Mouse (Mus musculus) embryonic fibroblast, embryonic 13.5 days (primary cell): ENCODE results near the gene Slc22a18.
A peak's percentile ranks its signal among the peaks of the same experiment; 100 is the strongest.

Source experiments
- CTCF ChIP-seq: IDR thresholded peaks from 2 replicates; pipeline ENCODE4 v1.5.1; 2011; ENCODE audit warnings: mild to moderate bottlenecking, control low read depth, low read length, moderate library complexity, borderline replicate concordance; ENCODE audit not compliant: insufficient read depth
- POLR2A ChIP-seq: IDR thresholded peaks from 2 replicates; pipeline ENCODE4 v1.6.1; 2011; ENCODE audit warnings: low read depth, mild to moderate bottlenecking, control low read depth, low read length, moderate library complexity

DNA sequence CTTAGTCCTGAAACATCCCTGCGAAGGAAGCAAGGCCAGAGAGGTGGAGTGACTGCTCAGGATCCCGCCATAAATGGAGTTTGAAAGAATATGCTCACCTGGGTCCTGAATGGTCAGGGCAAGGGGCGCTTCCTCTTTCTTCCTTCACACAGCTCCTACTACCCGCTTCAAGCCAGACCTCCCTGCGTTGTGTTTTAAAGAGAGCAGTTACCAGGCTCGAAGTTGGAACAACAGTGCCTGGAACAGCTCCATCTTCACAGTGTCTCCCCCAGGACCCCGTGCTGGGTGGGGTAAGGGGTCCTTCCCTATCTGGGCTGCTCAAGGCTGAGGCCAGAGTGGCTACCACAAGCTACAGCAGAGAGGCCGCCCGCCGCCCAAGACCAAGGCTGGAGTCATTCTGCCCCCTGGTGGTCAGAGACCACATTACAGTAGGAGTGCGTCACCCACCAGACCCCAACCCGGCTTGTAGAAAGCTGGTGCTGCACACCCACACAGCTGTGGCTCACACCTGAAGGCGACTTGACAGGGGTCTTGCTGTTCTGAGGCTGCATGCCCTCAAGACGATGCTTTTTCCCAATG is 7.3 kb upstream of the Slc22a18 start:
- TF ChIP-seq CTCF (peak; percentile 74), POLR2A (no peak)
